Comparison of ENCODE assay signal across 12 mouse cellular contexts in genomic region chr7:112759359-112759975, GRCm38 (mm10).
DNase-seq lines count a peak whose midpoint lies in the region; ATAC-seq and TF ChIP-seq lines count a peak whose summit lies in the region.
"Had no signal": no experiment of that assay in that cellular context is flagged by ENCODE, and none has a peak within 500 bp of the region (broad histone marks: within the 10 kb centered on the region; RNA-seq: fewer than 3 reads in every experiment).

No protein-coding gene starts in this region.

- TF ChIP-seq EP300 in heart, adult 2 months (IDR thresholded peaks at IDR 0.05; ENCODE audit: insufficient read depth, low read depth, low read length) = 0 out of 2 replicates have a peak, but pooled peaks have one; percentile 22

- 60% methylated on average over 23 of the region's 23 CpGs for WGBS in heart, adult 2 months
- WGBS in kidney, embryonic 16.5 days = 76% methylated on average over 23 of the region's 23 CpGs
- WGBS in embryonic facial prominence, embryonic 14.5 days = 83% methylated on average over 23 of the region's 23 CpGs
- 30% methylated on average over 23 of the region's 23 CpGs for WGBS in heart, embryonic 15.5 days

- peaks cover 10% of the 10 kb centered on the region for H3K79me2 ChIP-seq in heart, adult 2 months (replicated peaks; ENCODE audit: control insufficient read depth, insufficient read depth, low read length)

- no peak overlapping the region for H3K9ac ChIP-seq in heart, adult 2 months (ENCODE audit: low read depth, low read length)
- no peak overlapping the region for H3K9ac ChIP-seq in kidney, embryonic 16.5 days (replicated peaks; ENCODE audit: low read length)
- no peak overlapping the region for H3K9ac ChIP-seq in embryonic facial prominence, embryonic 14.5 days (ENCODE audit: low read depth, low read length)
- no peak overlapping the region for H3K9ac ChIP-seq in heart, embryonic 15.5 days
- H3K9ac ChIP-seq: limb, embryonic 13.5 days; liver, postnatal 0 days had no signal

- no peak for DNase-seq in heart, adult 2 months
- no peak for DNase-seq in heart, postnatal 4 days
- DNase-seq in kidney, postnatal 36 days = no peak
- DNase-seq in embryonic facial prominence, embryonic 14.5 days (ENCODE audit: low spot score) = no peak
- no peak for DNase-seq in right cerebral cortex, adult 2 months (ENCODE audit: low spot score in 2 of 2)
- DNase-seq: liver, postnatal 0 days; lung, postnatal 4 days; thymus, postnatal 14 days had no signal

- no peak overlapping the region for H3K4me2 ChIP-seq in kidney, embryonic 16.5 days (replicated peaks; ENCODE audit: low read depth, low read length)
- no peak overlapping the region for H3K4me2 ChIP-seq in embryonic facial prominence, embryonic 14.5 days (ENCODE audit: low read depth, low read length)
- 0 out of 2 replicates have a peak overlapping the region, but pooled peaks have one; percentile 3 for H3K4me2 ChIP-seq in heart, embryonic 15.5 days
- H3K4me2 ChIP-seq: limb, embryonic 13.5 days had no signal

- H3K4me1 ChIP-seq in heart, adult 2 months (ENCODE audit: control insufficient read depth, insufficient read depth, low read length) = peaks cover 33% of the 10 kb centered on the region
- peaks cover 79% of the 10 kb centered on the region for H3K4me1 ChIP-seq in kidney, embryonic 16.5 days (ENCODE audit: insufficient read depth, low read length)
- peaks cover 41% of the 10 kb centered on the region for H3K4me1 ChIP-seq in embryonic facial prominence, embryonic 14.5 days (ENCODE audit: control insufficient read depth, insufficient read depth, low read length)
- H3K4me1 ChIP-seq in heart, embryonic 15.5 days (replicated peaks) = peaks cover 94% of the 10 kb centered on the region

- H3K9me3 ChIP-seq in kidney, embryonic 16.5 days (ENCODE audit: low read length) = no peaks in the 10 kb centered on the region
- H3K9me3 ChIP-seq in embryonic facial prominence, embryonic 14.5 days (ENCODE audit: control insufficient read depth, low read length) = no peaks in the 10 kb centered on the region
- no peaks in the 10 kb centered on the region for H3K9me3 ChIP-seq in heart, embryonic 15.5 days (replicated peaks)
- H3K9me3 ChIP-seq: limb, embryonic 13.5 days had no signal

- TF ChIP-seq POLR2A in heart, adult 2 months (IDR thresholded peaks at IDR 0.05; ENCODE audit: insufficient read depth, low read depth, low read length) = no peak

- intact Hi-C loops in heart, adult 2 months (cut with DNase I) = loop anchor here (2.0 kb wide), 1 partner anchor 17 kb away; no protein-coding TSS in a partner anchor

- 0 out of 2 replicates have a peak, but pooled peaks have one; percentile 6 for ATAC-seq in kidney, embryonic 16.5 days (ENCODE audit: low FRiP score, low TSS enrichment)
- ATAC-seq in embryonic facial prominence, embryonic 14.5 days (ENCODE audit: low read depth) = no peak
- no peak for ATAC-seq in heart, embryonic 15.5 days (replicated peaks; ENCODE audit: insufficient number of reproducible peaks, insufficient read depth, low FRiP score, low read depth)
- ATAC-seq: intestine, postnatal 0 days; liver, postnatal 0 days had no signal

- H3K27ac ChIP-seq in heart, adult 2 months = peak overlapping the region; percentile 86
- no peak overlapping the region; the same call in 1 of the 2 replicates for H3K27ac ChIP-seq in kidney, embryonic 16.5 days (ENCODE audit: low read length)
- H3K27ac ChIP-seq in embryonic facial prominence, embryonic 14.5 days (replicated peaks; ENCODE audit: low read depth, low read length) = 0 out of 2 replicates have a peak overlapping the region, but pooled peaks have one; percentile 46
- peak overlapping the region; percentile 63 for H3K27ac ChIP-seq in heart, embryonic 15.5 days

- H3K27me3 ChIP-seq in heart, adult 2 months (ENCODE audit: control insufficient read depth, insufficient read depth, low read length) = no peaks in the 10 kb centered on the region
- H3K27me3 ChIP-seq in kidney, embryonic 16.5 days (ENCODE audit: insufficient read depth, low read length) = no peaks in the 10 kb centered on the region
- H3K27me3 ChIP-seq in embryonic facial prominence, embryonic 14.5 days (replicated peaks; ENCODE audit: control insufficient read depth, insufficient read depth, low read length) = no peaks in the 10 kb centered on the region
- H3K27me3 ChIP-seq in heart, embryonic 15.5 days = no peaks in the 10 kb centered on the region
- H3K27me3 ChIP-seq: limb, embryonic 13.5 days had no signal

- peaks cover 19% of the 10 kb centered on the region for H3K36me3 ChIP-seq in heart, adult 2 months (ENCODE audit: control insufficient read depth, insufficient read depth, low read length)
- H3K36me3 ChIP-seq in kidney, embryonic 16.5 days (ENCODE audit: insufficient read depth, low read length) = peaks cover 6% of the 10 kb centered on the region; the same call in 1 of the 2 replicates
- H3K36me3 ChIP-seq in embryonic facial prominence, embryonic 14.5 days (ENCODE audit: control insufficient read depth, insufficient read depth, low read length) = peaks cover 11% of the 10 kb centered on the region
- no peaks in the 10 kb centered on the region for H3K36me3 ChIP-seq in heart, embryonic 15.5 days

- no peak for TF ChIP-seq CTCF in heart, adult 2 months (IDR thresholded peaks at IDR 0.05)

- H3K4me3 ChIP-seq in heart, adult 2 months = no peak overlapping the region
- H3K4me3 ChIP-seq in kidney, embryonic 16.5 days (ENCODE audit: low read length) = no peak overlapping the region
- no peak overlapping the region for H3K4me3 ChIP-seq in embryonic facial prominence, embryonic 14.5 days (ENCODE audit: low read depth, low read length)
- no peak overlapping the region for H3K4me3 ChIP-seq in heart, embryonic 15.5 days
- H3K4me3 ChIP-seq: limb, embryonic 13.5 days had no signal
